Mouse (Mus musculus) neural tube, embryonic 12.5 days (tissue): ENCODE results near the gene Kctd5. TPM values are rescaled to one million over a fixed set of nuclear protein-coding genes. Genes with fewer than 3 reads are reported as not detected.

Experiments used
- ATAC-seq: fragments of 200-750 bp; cut with Nextera tagmentation; 2 replicates; pipeline ENCODE4 v1.8.0; 2017; ENCODE audit warnings: low read depth, mild to moderate bottlenecking, moderate TSS enrichment, moderate library complexity; ENCODE audit not compliant: low FRiP score
- H3K27ac ChIP-seq: fragments of 300-500 bp; sonication (generic); 2 replicates; pipeline ENCODE4 v1.5.1; 2016
- H3K27me3 ChIP-seq: fragments of 300-500 bp; sonication (generic); replicated peaks from 2 replicates; pipeline ENCODE4 v1.6.1; 2016; ENCODE audit warnings: mild to moderate bottlenecking
- H3K36me3 ChIP-seq: fragments of 300-500 bp; sonication (generic); 2 replicates; pipeline ENCODE4 v1.6.1; 2016; ENCODE audit warnings: mild to moderate bottlenecking
- H3K4me1 ChIP-seq: fragments of 300-500 bp; sonication (generic); 2 replicates; pipeline ENCODE4 v1.6.1; 2016
- H3K4me2 ChIP-seq: fragments of 300-500 bp; sonication (generic); replicated peaks from 2 replicates; pipeline ENCODE4 v1.6.1; 2016; ENCODE audit warnings: mild to moderate bottlenecking
- H3K4me3 ChIP-seq: fragments of 300-500 bp; sonication (generic); 2 replicates; pipeline ENCODE4 v1.5.1; 2016
- H3K9ac ChIP-seq: fragments of 300-500 bp; sonication (generic); 2 replicates; pipeline ENCODE4 v1.6.1; 2016; ENCODE audit warnings: mild to moderate bottlenecking
- H3K9me3 ChIP-seq: fragments of 300-500 bp; sonication (generic); 2 replicates; pipeline ENCODE4 v1.6.1; 2016; ENCODE audit warnings: mild to moderate bottlenecking
- WGBS: fragments of 180-500 bp; shearing (Covaris S2); methylation state at CpG from one replicate; pipeline ENCODE4 v1.1.7; 2016; 5-methylcytosine and 5-hydroxymethylcytosine counted together
- microRNA-seq: library from miRNA; unstranded; fragments of <30 nt; microRNA quantifications from one replicate; pipeline ENCODE4, GENCODE M21; 2017
- polyA plus RNA-seq: library from polyadenylated mRNA; unstranded; fragments of >200 nt; fragmentation: Nextera tagmentation; extraction: Ambion mirVana; gene quantifications from 2 replicates; pipeline ENCODE4 v1.2.1, GENCODE M21; 2016

Kctd5 gene
- polyA plus RNA-seq, 1 experiment from 2014 or later, result 99.6 TPM

DNA sequence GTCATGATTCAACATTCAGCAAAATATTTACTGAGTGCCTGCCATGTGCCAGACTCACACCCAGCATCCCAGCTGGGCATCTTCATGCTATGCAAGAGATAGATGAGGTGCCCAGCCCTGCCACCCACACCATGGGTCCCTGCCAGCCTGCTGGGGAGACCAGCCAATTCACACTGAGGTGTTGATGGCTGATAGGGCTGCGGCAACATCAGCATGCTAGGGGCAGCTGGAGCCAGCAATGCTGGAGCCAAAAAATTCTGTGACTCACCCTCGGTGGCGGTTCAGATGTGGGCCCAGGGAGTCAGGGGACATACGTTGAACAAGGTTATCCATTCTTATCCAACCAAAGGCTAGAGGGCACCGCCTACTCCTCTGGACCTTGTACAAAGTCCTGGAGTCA is 72.9 kb downstream of the Kctd5 start:
- ATAC-seq, result no peak
- H3K36me3 ChIP-seq, result no peaks in the 10 kb centered on the region
- WGBS, result 60% methylated on average over 5 of the region's 5 CpGs
- H3K4me1 ChIP-seq, result no peaks in the 10 kb centered on the region
- H3K9ac ChIP-seq, result no peak overlapping the region
- no peaks in the 10 kb centered on the region; the same call in 1 of the 2 replicates for H3K27me3 ChIP-seq
- no peaks in the 10 kb centered on the region for H3K9me3 ChIP-seq
- no peak overlapping the region for H3K4me3 ChIP-seq
- no peak overlapping the region for H3K4me2 ChIP-seq
- H3K27ac ChIP-seq, result no peak overlapping the region

DNA sequence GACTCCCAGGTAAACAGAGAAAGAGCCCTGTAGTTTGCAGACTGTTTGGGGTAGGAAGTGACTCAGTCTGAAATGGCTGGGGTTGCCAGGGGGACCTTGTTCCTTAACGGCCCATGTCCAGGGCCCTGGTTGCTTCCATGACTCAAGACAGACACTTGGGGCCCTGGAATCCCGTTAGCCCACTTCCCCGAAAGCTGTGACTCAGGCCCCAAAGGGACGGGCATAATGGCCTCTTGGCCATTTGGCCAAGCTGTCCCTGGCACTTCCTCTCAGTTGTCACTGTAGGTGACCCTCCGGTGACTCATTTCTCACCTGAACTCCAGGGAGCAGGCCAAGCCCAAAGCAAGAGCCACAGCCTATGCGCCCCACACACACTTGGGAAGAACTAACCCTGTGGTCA is 74.9 kb downstream of the Kctd5 start:
- ATAC-seq, result no peak
- no peak overlapping the region for H3K9ac ChIP-seq
- no peak overlapping the region for H3K4me2 ChIP-seq
- no peak overlapping the region for H3K27ac ChIP-seq
- no peak overlapping the region for H3K4me3 ChIP-seq
- no peaks in the 10 kb centered on the region for H3K36me3 ChIP-seq
- 70% methylated on average over 6 of the region's 6 CpGs for WGBS
- H3K27me3 ChIP-seq, result no peaks in the 10 kb centered on the region; the same call in 1 of the 2 replicates
- H3K9me3 ChIP-seq, result no peaks in the 10 kb centered on the region
- 0 out of 2 replicates have a peak, but pooled peaks cover 3% of the 10 kb centered on the region for H3K4me1 ChIP-seq

DNA sequence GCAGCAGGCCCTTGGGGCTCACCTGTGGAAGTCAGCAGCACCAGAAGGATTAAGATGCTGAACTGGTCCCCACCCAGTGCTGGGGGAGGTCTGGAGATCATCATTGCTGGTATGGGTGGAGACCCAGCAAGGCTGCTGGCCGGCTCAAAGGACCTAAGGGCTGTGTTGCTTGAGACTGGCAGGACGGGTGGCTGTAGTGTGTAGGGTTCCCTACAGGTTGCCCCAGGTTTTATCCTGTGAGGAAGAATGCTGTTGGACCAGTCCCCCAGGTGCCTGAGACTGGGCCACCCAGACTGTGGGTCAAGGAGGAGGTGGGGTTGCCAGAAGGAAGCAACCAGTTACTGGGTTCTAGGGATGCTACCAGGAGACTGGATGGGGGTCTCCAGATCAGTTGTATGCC is 75.4 kb downstream of the Kctd5 start, which contains the start of gene Prss22:
TSS of gene Prss22 (minus strand) at position 200 of the 400 bp plus-strand sequence.
- WGBS, result 81% methylated on average over 2 of the region's 2 CpGs
- no peak for ATAC-seq
- H3K4me1 ChIP-seq, result 0 out of 2 replicates have a peak, but pooled peaks cover 3% of the 10 kb centered on the region
- no peak within 1 kb of the TSS for H3K27ac ChIP-seq
- H3K4me2 ChIP-seq, result no peak within 1 kb of the TSS
- H3K9me3 ChIP-seq, result no peaks in the 10 kb centered on the region
- H3K27me3 ChIP-seq, result no peaks in the 10 kb centered on the region; the same call in 1 of the 2 replicates
- no peak within 1 kb of the TSS for H3K4me3 ChIP-seq
- H3K9ac ChIP-seq, result no peak within 1 kb of the TSS
- H3K36me3 ChIP-seq, result no peaks in the 10 kb centered on the region

Small RNA genes lying within 50 kb of the gene (microRNA-seq; reads per million reads assigned to microRNA genes)
- gene Gm27700, result not detected

Other genes with a start within 250 kb of the Kctd5 start
- gene Elob, start 244.3 kb downstream of the Kctd5 start, polyA plus RNA-seq, result 1,078 and 1,213 TPM in 2 replicates
- not detected in 2 replicates for gene Prss33, start 237.4 kb downstream of the Kctd5 start, polyA plus RNA-seq
- not detected in 2 replicates for gene Prss32, start 229.6 kb downstream of the Kctd5 start, polyA plus RNA-seq
- 1.2 and 1.7 TPM in 2 replicates for gene Prss41, start 229.3 kb downstream of the Kctd5 start, polyA plus RNA-seq
- gene Prss21, start 205.4 kb downstream of the Kctd5 start, polyA plus RNA-seq, result not detected in 2 replicates
- gene Dcpp1, start 192.6 kb downstream of the Kctd5 start, polyA plus RNA-seq, result not detected in 2 replicates
- not detected in 2 replicates for gene Dcpp2, start 192.6 kb downstream of the Kctd5 start, polyA plus RNA-seq
- gene Dcpp3, start 156.0 kb downstream of the Kctd5 start, polyA plus RNA-seq, result not detected in 2 replicates
- not detected in 2 replicates for gene Sbp, start 131.8 kb downstream of the Kctd5 start, polyA plus RNA-seq
- not detected in 2 replicates for gene Sbpl, start 118.2 kb downstream of the Kctd5 start, polyA plus RNA-seq
- gene Prss30, start 92.9 kb downstream of the Kctd5 start, polyA plus RNA-seq, result not detected in 2 replicates
- gene Prss22, start 75.4 kb downstream of the Kctd5 start, polyA plus RNA-seq, result 0.24 TPM in 1 of 2 replicates, not detected in the other
- 0.15 and 0.35 TPM in 2 replicates for gene Prss27, start 35.3 kb downstream of the Kctd5 start, polyA plus RNA-seq
- gene Pdpk1, start 77.4 kb upstream of the Kctd5 start, polyA plus RNA-seq, result 53.4 and 58.4 TPM in 2 replicates
- 36.0 and 41.2 TPM in 2 replicates for gene Amdhd2, start 90.3 kb upstream of the Kctd5 start, polyA plus RNA-seq
- gene Atp6v0c, start 96.2 kb upstream of the Kctd5 start, polyA plus RNA-seq, result 671 and 684 TPM in 2 replicates
- gene Tbc1d24, start 132.1 kb upstream of the Kctd5 start, polyA plus RNA-seq, result 12.4 and 13.0 TPM in 2 replicates
- gene Ntn3, start 136.0 kb upstream of the Kctd5 start, polyA plus RNA-seq, result 9.0 and 10.6 TPM in 2 replicates
- 13.5 and 14.2 TPM in 2 replicates for gene Tedc2, start 147.4 kb upstream of the Kctd5 start, polyA plus RNA-seq
- 53.5 and 54.8 TPM in 2 replicates for gene Ccnf, start 178.0 kb upstream of the Kctd5 start, polyA plus RNA-seq